Mouse (Mus musculus) neural tube, embryonic 13.5 days (tissue): ENCODE measurements at regions not wholly inside any gene's neighbourhood (a gene's known extent, or its start where the extent isn't known, plus 50 kb on each side); places are given as distances from the start of the nearest gene placed in this dataset.

Experiments
- ATAC-seq: fragments of 200-750 bp; cut with Nextera tagmentation; 2 replicates; pipeline ENCODE4 v1.8.0; 2017; ENCODE audit warnings: low read depth, mild to moderate bottlenecking, moderate TSS enrichment, moderate library complexity
- H3K27ac ChIP-seq: fragments of 300-500 bp; sonication (generic); replicated peaks from 2 replicates; pipeline ENCODE4 v1.5.1; 2015; ENCODE audit warnings: moderate library complexity, mild to moderate bottlenecking, inconsistent platforms
- H3K27me3 ChIP-seq: fragments of 300-500 bp; sonication (generic); 2 replicates; pipeline ENCODE4 v1.6.1; 2015; ENCODE audit warnings: mild to moderate bottlenecking, inconsistent platforms
- H3K36me3 ChIP-seq: fragments of 300-500 bp; sonication (generic); 2 replicates; pipeline ENCODE4 v1.6.1; 2015; ENCODE audit warnings: mild to moderate bottlenecking, inconsistent platforms
- H3K4me1 ChIP-seq: fragments of 300-500 bp; sonication (generic); replicated peaks from 2 replicates; pipeline ENCODE4 v1.6.1; 2015; ENCODE audit warnings: inconsistent platforms
- H3K4me2 ChIP-seq: fragments of 300-500 bp; sonication (generic); 2 replicates; pipeline ENCODE4 v1.6.1; 2015; ENCODE audit warnings: inconsistent platforms, mild to moderate bottlenecking, moderate library complexity
- H3K4me3 ChIP-seq: fragments of 300-500 bp; sonication (generic); 2 replicates; pipeline ENCODE4 v1.5.1; 2015; ENCODE audit warnings: mild to moderate bottlenecking, inconsistent platforms
- H3K9ac ChIP-seq: fragments of 300-500 bp; sonication (generic); 2 replicates; pipeline ENCODE4 v1.6.1; 2015; ENCODE audit warnings: moderate library complexity, mild to moderate bottlenecking, inconsistent platforms
- H3K9me3 ChIP-seq: fragments of 300-500 bp; sonication (generic); 2 replicates; pipeline ENCODE4 v1.6.1; 2016; ENCODE audit warnings: inconsistent platforms
- WGBS: fragments of 180-500 bp; shearing (Covaris S2); methylation state at CpG from one replicate; pipeline ENCODE4 v1.1.7; 2015; 5-methylcytosine and 5-hydroxymethylcytosine counted together

DNA sequence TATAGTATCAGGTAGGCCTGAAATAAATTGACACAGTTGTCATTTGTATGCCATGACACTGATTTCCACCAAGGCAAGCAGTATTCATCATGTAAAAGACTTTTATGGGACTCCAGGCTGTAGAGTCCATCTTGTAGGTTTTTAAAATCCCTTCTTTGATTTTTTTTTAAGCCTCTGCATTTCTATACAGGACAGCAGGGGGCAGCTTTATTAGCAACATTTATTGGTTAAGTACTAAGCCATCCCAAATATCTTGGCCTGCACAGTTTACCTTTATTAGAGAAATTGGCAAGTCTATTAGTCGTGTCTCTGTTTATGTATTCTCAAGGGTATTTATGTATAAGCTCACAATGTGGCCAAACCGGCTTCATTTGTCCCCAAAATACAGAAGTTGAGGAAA, 125.6 kb upstream of the Med14 start:
- Histone ChIP-seq H3K27me3 (no peaks in the 10 kb centered on the region), H3K36me3 (no peaks in the 10 kb centered on the region), H3K27ac (peak overlapping the region; percentile 80), H3K4me1 (peaks cover 16% of the 10 kb centered on the region), H3K4me2 (no peak overlapping the region), H3K9me3 (no peaks in the 10 kb centered on the region), H3K4me3 (no peak overlapping the region), H3K9ac (no peak overlapping the region)
- 44% methylated on average over 2 of the region's 2 CpGs for WGBS
- ATAC-seq, result no peak

DNA sequence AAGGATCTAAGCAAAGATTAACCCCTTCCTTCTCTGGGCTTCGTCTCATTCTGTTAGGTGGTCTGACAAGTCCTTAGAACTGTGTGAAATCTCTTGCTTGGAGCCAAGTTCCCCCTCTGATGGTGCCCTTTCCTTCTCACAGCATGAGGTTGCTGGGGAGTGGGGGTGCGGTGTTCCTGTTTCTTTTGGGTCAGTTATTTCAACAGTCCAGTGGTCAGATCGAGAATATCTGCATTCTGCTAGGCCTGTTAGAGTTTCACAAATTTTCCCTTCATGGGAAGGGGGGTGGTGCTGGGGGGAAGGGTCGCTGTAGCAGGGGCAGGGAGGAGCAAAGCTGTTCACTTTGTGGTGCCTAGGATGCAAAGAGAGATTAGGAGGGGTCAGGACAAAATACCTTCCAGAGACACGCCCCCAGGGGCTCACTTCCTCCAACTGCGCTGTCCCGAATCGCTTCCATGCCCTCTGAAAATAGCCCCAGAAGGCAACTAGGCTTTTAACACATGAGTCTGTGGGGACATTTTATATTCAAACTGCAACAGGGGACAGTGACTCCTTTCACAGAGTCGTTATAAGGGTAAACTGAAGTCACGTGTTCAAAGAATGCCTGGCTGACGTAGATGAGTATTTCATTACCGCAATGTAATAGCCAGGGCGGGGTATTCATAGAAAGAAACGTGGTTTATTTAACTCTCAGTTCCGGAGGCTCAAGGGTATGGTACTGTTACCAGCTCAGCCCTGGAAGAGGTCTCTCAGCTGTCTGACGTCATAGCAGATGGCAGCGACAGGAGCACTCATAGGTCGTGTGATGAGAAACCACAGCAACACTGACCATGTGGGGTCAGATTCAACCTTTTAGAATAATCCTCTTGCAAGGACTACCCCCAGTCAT, 124.5 kb upstream of the Med14 start:
- no peaks in the 10 kb centered on the region for H3K9me3 ChIP-seq
- H3K4me2 ChIP-seq, result peak overlapping the region; percentile 38
- WGBS, result 22% methylated on average over 18 of the region's 18 CpGs
- no peak for ATAC-seq
- H3K27me3 ChIP-seq, result no peaks in the 10 kb centered on the region
- 0 out of 2 replicates have a peak overlapping the region, but pooled peaks have one; percentile 17 for H3K9ac ChIP-seq
- H3K27ac ChIP-seq, result no peak overlapping the region
- peak overlapping the region; percentile 5; the same call in 1 of the 2 replicates for H3K4me3 ChIP-seq
- H3K4me1 ChIP-seq, result peaks cover 16% of the 10 kb centered on the region
- H3K36me3 ChIP-seq, result no peaks in the 10 kb centered on the region

DNA sequence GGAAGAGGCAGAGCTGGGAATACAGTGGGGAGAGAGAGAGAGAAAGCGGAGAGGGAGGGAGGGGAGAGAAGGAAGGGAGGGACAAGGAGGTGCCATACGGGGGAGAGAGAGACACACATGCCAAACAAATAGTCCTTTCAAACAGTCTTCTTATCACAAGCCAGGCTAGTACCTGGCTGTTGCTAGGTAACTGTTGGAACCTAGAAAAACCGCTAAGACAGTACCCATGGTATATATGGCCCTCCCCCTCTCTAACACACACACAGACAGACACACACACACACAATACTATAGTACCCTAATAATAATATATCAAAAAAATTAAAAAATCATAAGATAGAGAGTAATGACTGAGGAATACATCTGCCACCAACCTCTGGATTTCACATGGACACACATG, 117.4 kb upstream of the Med14 start:
- H3K27me3 ChIP-seq, result no peaks in the 10 kb centered on the region
- no peaks in the 10 kb centered on the region for H3K4me1 ChIP-seq
- H3K4me3 ChIP-seq, result no peak overlapping the region
- WGBS, result 51% methylated on average over 3 of the region's 3 CpGs
- H3K36me3 ChIP-seq, result no peaks in the 10 kb centered on the region
- no peak overlapping the region for H3K4me2 ChIP-seq
- no peak overlapping the region for H3K27ac ChIP-seq
- no peaks in the 10 kb centered on the region for H3K9me3 ChIP-seq
- no peak overlapping the region for H3K9ac ChIP-seq
- 0 out of 2 replicates have a peak, but pooled peaks have one; percentile 27 for ATAC-seq

DNA sequence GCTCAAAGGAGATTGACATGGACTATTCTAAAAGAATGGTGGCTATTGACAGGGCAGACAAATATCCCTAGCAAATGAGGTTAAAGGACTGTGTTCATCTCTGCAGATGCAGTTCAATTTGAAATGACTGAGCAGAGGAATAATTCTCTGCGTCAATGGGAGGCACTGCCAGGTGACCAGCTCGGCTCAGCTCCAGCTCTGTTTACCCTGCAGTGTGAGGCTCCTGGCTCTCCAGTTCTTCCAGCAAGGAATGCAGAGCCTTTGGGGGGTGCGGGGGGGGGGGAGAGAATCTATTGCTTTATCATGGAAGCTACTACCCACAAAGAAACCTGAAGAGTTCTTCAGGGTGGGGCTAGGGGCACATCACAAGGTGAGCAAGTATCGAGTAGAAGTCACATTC, 115.6 kb upstream of the Med14 start:
- no peak for ATAC-seq
- no peaks in the 10 kb centered on the region for H3K9me3 ChIP-seq
- H3K4me2 ChIP-seq, result no peak overlapping the region
- H3K4me3 ChIP-seq, result no peak overlapping the region
- H3K9ac ChIP-seq, result no peak overlapping the region
- H3K4me1 ChIP-seq, result no peaks in the 10 kb centered on the region; the same call in 1 of the 2 replicates
- no peaks in the 10 kb centered on the region for H3K27me3 ChIP-seq
- 45% methylated on average over 4 of the region's 4 CpGs for WGBS
- no peak overlapping the region for H3K27ac ChIP-seq
- no peaks in the 10 kb centered on the region for H3K36me3 ChIP-seq

DNA sequence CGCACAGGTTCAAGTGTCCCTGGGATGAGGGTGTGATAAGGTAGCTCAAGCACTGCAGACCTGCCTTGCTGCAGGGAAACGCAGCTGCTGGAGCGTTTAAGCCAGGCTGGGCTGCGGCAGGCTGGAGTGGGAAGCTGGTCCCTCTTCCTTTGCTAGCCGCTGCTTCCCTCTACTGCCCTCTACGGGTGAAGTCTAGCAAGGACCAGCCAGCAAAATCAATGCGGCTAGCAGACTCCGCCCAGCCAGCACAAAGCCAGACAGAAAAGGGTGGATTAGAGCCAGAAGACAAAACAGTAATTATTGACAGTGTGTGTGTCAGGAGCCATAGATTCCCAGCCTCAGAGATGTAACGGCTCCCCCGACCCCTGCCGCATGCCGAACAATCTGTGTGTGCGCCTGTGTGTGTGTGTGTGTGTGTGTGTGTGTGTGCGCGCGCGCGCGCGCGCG, 111.8 kb upstream of the Med14 start:
- Histone ChIP-seq H3K9me3 (no peaks in the 10 kb centered on the region), H3K27me3 (no peaks in the 10 kb centered on the region), H3K36me3 (no peaks in the 10 kb centered on the region), H3K4me2 (peak overlapping the region; percentile 51), H3K4me1 (no peaks in the 10 kb centered on the region; the same call in 1 of the 2 replicates), H3K4me3 (peak overlapping the region; percentile 27), H3K27ac (peak overlapping the region; percentile 90), H3K9ac (peak overlapping the region; percentile 69)
- peak; percentile 95 for ATAC-seq
- 52% methylated on average over 22 of the region's 22 CpGs for WGBS

DNA sequence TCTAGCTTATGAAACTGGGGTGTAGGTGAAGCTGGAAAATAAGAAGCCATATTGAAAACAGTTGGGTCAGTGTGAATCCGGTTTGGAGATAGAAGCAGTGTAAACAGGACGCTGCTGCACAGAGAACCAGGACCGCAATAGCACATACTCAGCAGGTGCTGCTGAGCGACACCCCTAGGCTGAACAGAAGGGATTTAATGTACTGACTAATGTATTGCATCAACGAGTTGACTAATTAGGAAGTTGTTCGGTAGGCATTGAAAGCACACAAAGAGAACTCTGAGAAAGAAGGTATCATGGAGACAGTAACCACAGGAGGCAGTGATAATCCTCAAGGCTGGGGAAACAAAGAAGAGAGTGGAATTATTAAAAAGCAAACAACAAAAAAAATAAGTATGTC, 111.4 kb upstream of the Med14 start:
- peak; percentile 89 for ATAC-seq
- Histone ChIP-seq H3K27me3 (no peaks in the 10 kb centered on the region), H3K4me2 (peak overlapping the region; percentile 51), H3K9me3 (no peaks in the 10 kb centered on the region), H3K36me3 (no peaks in the 10 kb centered on the region), H3K4me3 (peak overlapping the region; percentile 27), H3K9ac (peak overlapping the region; percentile 69), H3K27ac (peak overlapping the region; percentile 90), H3K4me1 (no peaks in the 10 kb centered on the region; the same call in 1 of the 2 replicates)
- 26% methylated on average over 6 of the region's 6 CpGs for WGBS

DNA sequence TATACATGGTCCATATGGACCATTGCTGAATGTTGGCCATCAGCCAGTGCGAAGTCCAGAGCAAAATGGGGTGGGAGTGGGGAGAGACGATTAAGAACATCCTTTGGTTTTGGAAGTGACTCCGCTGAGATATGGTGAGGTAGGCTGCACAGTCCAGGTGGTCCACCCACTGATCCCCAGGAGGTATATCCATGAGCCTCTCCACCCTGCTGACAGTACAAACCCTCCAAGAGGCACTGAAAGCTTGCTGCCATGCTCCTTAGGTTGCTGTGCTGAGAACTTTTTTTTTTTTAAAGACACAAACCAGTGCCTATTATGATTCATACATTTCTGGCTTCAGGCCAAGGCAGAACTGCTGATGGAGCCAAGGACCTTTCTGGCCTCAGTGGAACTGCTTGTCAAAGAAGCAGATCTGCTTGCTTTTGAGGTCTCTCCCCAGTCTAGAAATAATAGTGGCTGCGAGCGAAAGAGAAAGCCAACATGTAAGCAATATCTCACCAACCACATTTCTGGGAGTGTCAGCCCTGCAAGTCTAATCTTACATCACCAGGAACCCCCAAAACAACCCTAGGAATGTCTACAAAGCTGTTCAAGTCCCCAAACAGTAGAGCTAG, 105.1 kb upstream of the Med14 start:
- Histone ChIP-seq H3K9me3 (no peaks in the 10 kb centered on the region), H3K4me1 (no peaks in the 10 kb centered on the region), H3K27ac (no peak overlapping the region), H3K4me3 (no peak overlapping the region), H3K36me3 (no peaks in the 10 kb centered on the region), H3K9ac (no peak overlapping the region), H3K4me2 (no peak overlapping the region), H3K27me3 (no peaks in the 10 kb centered on the region)
- ATAC-seq, result no peak
- 95% methylated on average over 5 of the region's 5 CpGs for WGBS

DNA sequence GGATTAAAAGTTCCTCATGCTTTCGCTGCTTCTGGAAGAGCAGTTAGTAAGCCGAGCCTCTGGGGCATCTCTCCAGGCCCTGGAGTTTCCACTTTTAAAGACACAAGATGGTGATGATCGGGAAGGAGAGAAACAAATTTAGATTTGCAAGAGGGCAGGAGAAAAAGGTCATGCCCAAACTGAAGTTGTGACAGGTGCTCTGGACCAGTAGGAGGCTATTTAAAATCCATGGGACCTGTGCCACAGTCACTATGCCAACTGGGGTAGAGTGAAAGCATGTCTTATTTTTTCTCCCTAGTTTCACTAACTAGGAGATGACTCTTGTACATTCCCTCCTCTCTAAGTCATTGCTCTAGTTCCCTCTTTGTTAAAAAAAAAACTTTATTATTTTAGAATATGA, 104.3 kb upstream of the Med14 start:
- whole genome bisulfite sequencing, result 87% methylated on average over 3 of the region's 3 CpGs
- Histone ChIP-seq H3K4me2 (no peak overlapping the region), H3K36me3 (no peaks in the 10 kb centered on the region), H3K9ac (no peak overlapping the region), H3K4me1 (no peaks in the 10 kb centered on the region), H3K4me3 (no peak overlapping the region), H3K27me3 (no peaks in the 10 kb centered on the region), H3K27ac (no peak overlapping the region), H3K9me3 (no peaks in the 10 kb centered on the region)
- ATAC-seq, result no peak

DNA sequence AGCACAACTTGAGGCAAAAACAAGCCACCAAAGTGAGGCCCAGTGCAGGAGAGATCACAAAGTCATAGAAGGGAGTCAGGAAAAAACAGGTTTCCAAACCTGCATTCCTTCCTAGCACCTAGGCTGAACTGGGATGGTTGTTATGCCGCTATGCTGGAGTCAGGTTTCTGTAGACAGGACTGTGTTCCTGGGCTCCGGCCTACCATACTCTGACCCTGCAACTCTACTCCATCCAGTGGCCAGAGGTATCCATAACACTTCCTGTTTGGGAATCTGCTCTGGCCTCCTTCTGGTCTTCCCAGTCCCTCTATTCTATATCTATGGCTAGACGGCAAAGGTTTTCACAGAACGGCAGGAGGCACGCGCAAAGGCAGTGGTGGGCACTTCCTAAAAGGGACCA, 98.3 kb upstream of the Med14 start:
- no peak overlapping the region for H3K4me3 ChIP-seq
- WGBS, result 77% methylated on average over 6 of the region's 6 CpGs
- peaks cover 9% of the 10 kb centered on the region for H3K4me1 ChIP-seq
- ATAC-seq, result no peak
- no peaks in the 10 kb centered on the region for H3K36me3 ChIP-seq
- no peak overlapping the region for H3K27ac ChIP-seq
- H3K27me3 ChIP-seq, result no peaks in the 10 kb centered on the region
- H3K4me2 ChIP-seq, result no peak overlapping the region
- no peaks in the 10 kb centered on the region for H3K9me3 ChIP-seq
- no peak overlapping the region for H3K9ac ChIP-seq

DNA sequence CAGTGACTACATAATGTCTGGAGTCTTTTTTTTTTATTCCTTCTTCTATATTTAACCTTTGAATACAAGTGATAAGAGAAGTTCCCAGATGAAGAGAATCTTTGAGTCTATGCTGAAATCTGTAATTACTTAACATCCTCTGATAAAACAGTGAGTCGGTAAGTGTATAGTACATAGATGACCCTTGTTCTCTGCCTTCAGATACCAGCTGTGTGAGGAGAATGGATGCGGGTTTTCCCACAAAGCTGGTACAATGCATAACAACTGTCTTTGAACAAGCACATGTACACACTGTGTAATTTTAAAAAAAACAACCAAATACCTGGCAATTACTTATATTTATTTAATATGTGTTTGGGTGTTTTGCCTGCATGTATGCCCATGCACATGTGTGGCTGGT, 96.9 kb upstream of the Med14 start:
- no peaks in the 10 kb centered on the region for H3K36me3 ChIP-seq
- H3K27ac ChIP-seq, result peak overlapping the region; percentile 90
- no peak overlapping the region for H3K4me3 ChIP-seq
- H3K4me2 ChIP-seq, result peak overlapping the region; percentile 49
- 0 out of 2 replicates have a peak, but pooled peaks have one; percentile 32 for ATAC-seq
- H3K9ac ChIP-seq, result 0 out of 2 replicates have a peak overlapping the region, but pooled peaks have one; percentile 34
- H3K9me3 ChIP-seq, result no peaks in the 10 kb centered on the region
- no peaks in the 10 kb centered on the region for H3K27me3 ChIP-seq
- WGBS, result 66% methylated on average over 2 of the region's 2 CpGs
- H3K4me1 ChIP-seq, result peaks cover 9% of the 10 kb centered on the region

DNA sequence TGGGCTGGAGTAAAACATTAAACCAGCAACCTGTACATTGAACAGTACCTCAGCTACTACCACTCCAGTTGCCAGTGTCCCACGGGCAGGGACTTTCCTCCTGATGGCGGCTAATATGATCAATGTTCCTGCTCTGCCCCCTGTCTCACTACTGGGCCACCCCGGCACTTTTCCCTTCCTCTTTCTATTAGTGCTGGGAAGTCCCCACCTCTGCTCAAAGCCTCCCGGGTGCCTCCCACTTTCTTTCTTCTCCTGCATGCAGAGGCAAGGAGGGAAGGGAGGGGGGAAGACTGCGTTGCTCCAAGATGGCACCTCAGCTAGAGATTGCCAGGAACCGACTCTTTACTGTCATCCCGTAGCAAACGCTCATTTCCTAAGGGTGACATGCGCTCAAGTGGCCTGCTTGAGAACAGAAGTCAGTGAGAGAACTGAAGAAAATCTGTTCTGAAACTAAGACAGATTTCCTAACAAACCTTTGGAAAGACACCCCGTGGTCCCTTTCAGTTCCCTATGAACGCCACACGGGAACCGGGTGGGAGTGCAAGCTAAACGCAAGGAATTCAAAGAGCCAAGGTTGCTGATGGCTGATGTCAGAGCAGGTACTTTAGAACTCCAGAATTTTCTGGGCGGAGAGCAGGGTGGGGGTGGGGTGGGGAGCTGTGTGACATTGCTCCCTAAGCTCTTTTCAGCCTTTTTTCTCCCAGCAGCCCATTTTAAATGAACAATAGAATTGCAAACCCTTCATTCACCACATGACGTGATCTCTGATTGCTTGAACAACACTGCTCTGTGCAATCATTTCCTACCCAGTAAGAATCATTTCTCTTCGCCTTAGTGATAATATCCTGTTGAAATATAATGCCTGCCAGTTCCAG, 96.2 kb upstream of the Med14 start:
- peak overlapping the region; percentile 90 for H3K27ac ChIP-seq
- H3K9me3 ChIP-seq, result no peaks in the 10 kb centered on the region
- H3K4me2 ChIP-seq, result peak overlapping the region; percentile 49
- no peaks in the 10 kb centered on the region for H3K27me3 ChIP-seq
- peak overlapping the region; percentile 23 for H3K4me3 ChIP-seq
- H3K36me3 ChIP-seq, result no peaks in the 10 kb centered on the region
- H3K4me1 ChIP-seq, result peaks cover 9% of the 10 kb centered on the region
- 22% methylated on average over 17 of the region's 17 CpGs for WGBS
- H3K9ac ChIP-seq, result peak overlapping the region; percentile 34; the same call in 1 of the 2 replicates
- ATAC-seq, result peak; percentile 86
